Mouse (Mus musculus): Measurements from ENCODE around the gene 1700001K19Rik. TPM values are rescaled to one million over a fixed set of nuclear protein-coding genes. Genes with fewer than 3 reads are reported as not detected.
"Not testable (repeated sequence)": the region's sequence is repeated elsewhere in the genome, so short reads cannot be mapped to it uniquely, and the experiment has no call there.

1700001K19Rik gene
- polyA plus RNA-seq, 1 experiment, result not detected

DNA sequence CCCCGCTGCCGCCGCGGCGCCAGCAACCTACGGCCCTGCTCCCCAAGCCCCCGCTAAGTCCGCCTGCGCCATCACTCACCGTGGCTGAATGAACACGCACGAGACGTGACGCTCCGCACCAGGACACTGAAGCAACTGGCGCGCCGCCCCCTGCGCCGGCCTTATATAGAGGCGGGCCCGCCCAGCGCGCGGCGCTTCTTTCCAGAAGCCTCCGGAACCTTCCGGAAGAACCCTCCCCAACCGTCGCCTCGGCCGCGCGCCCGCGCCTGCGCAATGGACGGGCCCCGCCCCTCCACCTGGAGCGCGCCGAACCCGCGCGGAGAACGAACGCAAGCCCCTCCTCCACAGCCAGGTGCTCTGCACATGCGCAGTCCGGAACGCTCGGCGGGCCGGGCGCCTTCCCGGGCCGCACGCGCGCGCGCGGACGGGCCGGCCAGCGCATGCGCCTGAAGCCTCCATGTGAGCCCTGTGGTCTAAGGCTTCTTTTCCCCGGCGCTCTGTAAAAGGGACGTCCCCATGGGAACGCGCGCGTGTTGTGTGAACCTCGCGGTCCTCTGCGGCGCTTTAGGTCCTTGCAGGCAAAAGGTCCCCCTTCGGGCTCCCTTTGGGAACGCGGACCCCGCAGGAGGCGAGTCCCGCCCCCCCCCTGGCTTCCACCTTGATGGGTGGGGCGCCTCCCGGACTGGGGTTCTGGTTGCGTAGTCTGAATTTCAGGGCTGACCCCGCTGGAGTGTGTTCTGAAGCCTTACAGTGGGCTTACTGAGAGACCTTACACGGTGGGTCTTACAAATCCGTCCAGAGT, 14.0 kb upstream of the 1700001K19Rik start:
- H3K4me1 ChIP-seq, result peaks cover 63% of the 10 kb centered on the region

DNA sequence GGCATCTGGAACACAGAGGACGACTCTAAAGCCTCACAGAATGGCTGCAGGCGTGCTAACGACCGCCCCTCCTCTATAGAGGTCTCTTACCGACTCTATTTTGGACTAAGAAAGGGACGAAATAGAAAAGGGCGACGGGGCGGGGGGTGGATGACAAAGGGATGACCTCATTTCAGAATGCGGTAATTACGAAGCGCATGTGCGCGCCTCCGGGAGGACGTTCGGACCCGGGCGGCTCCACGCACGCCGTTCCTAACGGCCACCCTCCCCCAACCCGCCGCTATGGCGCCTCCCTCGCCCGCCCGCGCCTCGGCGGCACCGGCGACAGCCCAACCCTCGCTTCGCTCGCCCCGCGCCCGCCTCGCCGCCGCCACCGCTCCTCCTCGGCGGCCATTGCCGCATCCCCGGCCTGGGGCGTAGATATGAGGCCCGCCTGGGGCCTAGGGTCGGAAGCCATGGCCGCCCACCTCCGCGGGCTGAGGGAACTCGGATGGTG, 13.3 kb upstream of the 1700001K19Rik start:
- Histone ChIP-seq H3K9me3 (no peaks in the 10 kb centered on the region), H3K27me3 (replicated peaks) (no peaks in the 10 kb centered on the region), H3K36me3 (replicated peaks; ENCODE audit: low read length) (peaks cover 32% of the 10 kb centered on the region), H3K4me3 (replicated peaks) (peak overlapping the region; percentile 96), H3K4me1 (peaks cover 57% of the 10 kb centered on the region)
- TF ChIP-seq FLI1 (IDR thresholded peaks at IDR 0.05; ENCODE audit: low read length) (no peak), GATA1 (IDR thresholded peaks at IDR 0.05; ENCODE audit: borderline replicate concordance, low read length) (no peak)

More for the DNA sequence above, 14.0 kb upstream of the 1700001K19Rik start:
- Histone ChIP-seq H3K27me3 (replicated peaks) (no peaks in the 10 kb centered on the region), H3K4me3 (replicated peaks) (peak overlapping the region; percentile 96), H3K9me3 (no peaks in the 10 kb centered on the region), H3K36me3 (replicated peaks; ENCODE audit: low read length) (peaks cover 30% of the 10 kb centered on the region)
- no peak for TF ChIP-seq FLI1 (IDR thresholded peaks at IDR 0.05; ENCODE audit: low read length)
- TF ChIP-seq GATA1 (IDR thresholded peaks at IDR 0.05; ENCODE audit: borderline replicate concordance, low read length), result no peak

DNA sequence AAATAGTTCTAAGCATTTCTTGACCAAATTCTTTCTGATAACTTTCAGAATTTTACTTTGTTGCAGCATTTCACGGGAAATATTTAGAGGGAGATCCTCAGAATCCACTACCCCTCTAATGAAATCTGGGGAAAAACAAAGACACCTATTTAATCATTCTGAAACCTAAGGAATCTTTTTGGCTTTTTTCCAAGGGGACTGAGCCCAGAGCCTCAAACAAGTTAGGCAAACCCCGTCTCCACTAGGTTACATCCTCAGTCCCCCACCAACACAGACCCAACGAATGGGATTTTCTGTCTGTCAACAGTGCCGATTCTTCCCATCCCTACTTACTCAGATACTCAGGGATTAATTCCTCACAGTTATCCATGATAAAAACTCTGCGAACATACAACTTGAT, 11.0 kb upstream of the 1700001K19Rik start:
- H3K9me3 ChIP-seq; H3K4me3 ChIP-seq (replicated peaks); H3K27me3 ChIP-seq (replicated peaks): not testable (repeated sequence)
- peaks cover 55% of the 10 kb centered on the region for H3K36me3 ChIP-seq (replicated peaks; ENCODE audit: low read length)
- peaks cover 34% of the 10 kb centered on the region for H3K4me1 ChIP-seq

DNA sequence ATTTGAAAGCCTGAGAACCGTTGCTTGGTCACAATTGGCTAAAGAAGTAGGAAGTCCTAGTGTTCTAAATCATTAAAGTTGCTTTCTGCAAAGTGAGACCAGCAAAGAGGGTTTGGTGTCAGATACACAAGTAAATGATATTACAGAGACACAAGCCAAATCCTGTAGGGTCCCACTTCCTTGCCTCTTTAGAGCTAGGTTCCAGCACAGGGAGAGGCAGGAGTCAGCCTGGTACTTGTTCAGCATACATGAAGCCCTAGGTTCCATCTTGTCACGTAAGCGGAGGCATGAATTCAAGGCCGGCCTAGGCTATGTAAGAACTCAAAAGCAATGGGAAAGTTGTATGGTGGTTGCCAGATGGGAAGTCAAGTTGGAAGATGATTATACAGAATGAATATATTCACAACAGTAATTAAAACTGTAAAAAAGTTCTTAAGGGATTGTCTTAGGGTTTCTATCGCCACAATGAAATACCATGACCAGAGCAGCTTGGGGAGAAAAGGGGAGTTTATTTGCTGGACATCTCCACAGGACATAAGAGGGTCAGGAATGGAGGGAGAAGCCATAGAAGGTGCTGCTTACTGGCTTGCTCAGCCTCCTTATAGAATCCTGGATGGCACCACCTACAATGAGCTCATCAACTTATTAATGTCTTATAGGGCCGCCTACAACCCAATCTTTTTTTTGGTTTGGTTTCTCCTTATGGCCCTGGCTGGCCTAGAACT, 7.7 kb upstream of the 1700001K19Rik start:
- no peaks in the 10 kb centered on the region for H3K27me3 ChIP-seq (replicated peaks)
- peaks cover 29% of the 10 kb centered on the region for H3K4me1 ChIP-seq
- H3K4me3 ChIP-seq (replicated peaks), result no peak overlapping the region
- H3K9me3 ChIP-seq, result no peaks in the 10 kb centered on the region
- peaks cover 84% of the 10 kb centered on the region for H3K36me3 ChIP-seq (replicated peaks; ENCODE audit: low read length)
- TF ChIP-seq FLI1 (IDR thresholded peaks at IDR 0.05; ENCODE audit: low read length) (no peak), GATA1 (IDR thresholded peaks at IDR 0.05; ENCODE audit: borderline replicate concordance, low read length) (no peak)

DNA sequence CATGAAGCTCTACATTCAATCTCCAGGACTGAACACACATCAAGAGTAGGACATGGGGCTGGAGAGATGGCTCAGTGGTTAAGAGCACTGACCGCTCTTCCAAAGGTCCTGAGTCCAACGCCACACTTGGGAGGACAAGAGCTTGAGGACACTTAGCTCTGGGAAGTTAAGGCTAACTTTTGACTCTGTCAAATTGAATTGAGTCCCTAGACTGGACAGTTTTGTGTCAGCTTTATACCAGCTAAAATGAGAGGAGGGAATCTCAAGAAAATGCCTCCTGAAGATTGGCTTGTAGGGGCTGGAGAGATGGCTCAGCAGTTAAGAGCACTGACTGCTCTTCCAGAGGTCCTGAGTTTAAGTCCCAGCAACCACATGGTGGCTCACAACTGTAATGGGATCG, 6.5 kb upstream of the 1700001K19Rik start:
- H3K36me3 ChIP-seq (replicated peaks; ENCODE audit: low read length), result peaks cover 76% of the 10 kb centered on the region
- not testable (repeated sequence) for H3K9me3 ChIP-seq; H3K4me3 ChIP-seq (replicated peaks); H3K27me3 ChIP-seq (replicated peaks)
- peaks cover 20% of the 10 kb centered on the region for H3K4me1 ChIP-seq

DNA sequence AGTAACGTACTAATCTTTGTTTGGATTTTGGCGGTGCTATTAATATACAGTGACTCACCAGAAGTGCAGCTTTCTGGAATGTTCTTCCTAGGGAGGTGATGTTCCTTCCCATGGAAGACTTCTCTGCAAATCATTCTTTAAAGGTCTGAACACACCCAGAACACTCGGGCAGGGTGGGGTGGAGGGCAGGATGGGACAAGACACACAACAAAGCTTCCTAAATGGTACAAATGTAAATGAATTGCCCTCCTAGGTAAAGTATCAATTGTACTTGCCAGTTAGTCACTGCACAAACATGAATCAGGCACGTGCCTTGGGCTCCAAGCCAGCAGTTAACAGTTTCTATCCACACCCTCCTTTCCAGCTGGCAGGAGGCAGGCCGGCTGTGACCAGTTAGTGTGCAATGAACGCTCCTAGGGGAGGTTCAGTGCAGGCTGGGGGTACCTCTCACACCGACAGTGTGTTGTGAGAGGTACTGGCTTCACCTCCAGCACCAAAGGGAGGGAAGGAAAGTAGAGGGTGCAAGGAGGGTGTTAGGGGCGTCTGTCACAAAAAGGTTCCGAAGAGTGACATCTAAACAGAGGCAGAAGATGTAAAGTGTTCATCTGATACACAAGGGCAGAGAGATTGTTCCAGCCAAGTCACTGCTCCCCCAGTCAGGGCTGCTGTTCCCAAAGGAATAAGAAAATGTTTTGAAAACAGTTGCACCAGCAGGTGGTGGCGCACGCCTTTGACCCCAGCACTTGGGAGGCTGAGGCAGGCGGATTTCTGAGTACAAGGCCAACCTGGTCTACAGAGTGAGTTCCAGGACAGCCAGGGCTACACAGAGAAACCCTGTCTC, 5.7 kb upstream of the 1700001K19Rik start:
- peaks cover 69% of the 10 kb centered on the region for H3K36me3 ChIP-seq (replicated peaks; ENCODE audit: low read length)
- H3K27me3 ChIP-seq (replicated peaks), result no peaks in the 10 kb centered on the region
- H3K9me3 ChIP-seq, result no peaks in the 10 kb centered on the region
- H3K4me1 ChIP-seq, result peaks cover 20% of the 10 kb centered on the region
- H3K4me3 ChIP-seq (replicated peaks), result no peak overlapping the region
- TF ChIP-seq FLI1 (IDR thresholded peaks at IDR 0.05; ENCODE audit: low read length) (no peak), GATA1 (IDR thresholded peaks at IDR 0.05; ENCODE audit: borderline replicate concordance, low read length) (no peak)

DNA sequence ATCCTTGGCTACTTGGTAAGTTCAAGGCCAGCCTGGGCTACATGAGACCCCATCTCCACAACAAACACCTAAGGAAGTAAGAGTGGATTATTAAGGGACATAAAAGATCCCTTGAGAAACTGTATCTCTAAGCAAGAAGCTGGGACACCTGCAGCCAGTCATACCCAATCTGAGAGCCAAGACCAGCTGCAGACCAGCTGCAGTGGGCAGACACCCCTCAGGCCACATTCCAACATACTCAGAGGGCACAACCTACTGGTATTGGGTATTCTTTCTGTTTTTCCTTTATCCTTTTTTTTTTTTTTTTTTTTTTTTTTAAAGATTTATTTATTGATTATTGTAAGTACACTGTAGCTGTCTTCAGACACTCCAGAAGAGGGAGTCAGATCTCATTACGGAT, 1.2 kb upstream of the 1700001K19Rik start:
- TF ChIP-seq GATA1 (IDR thresholded peaks at IDR 0.05; ENCODE audit: borderline replicate concordance, low read length) (no peak), FLI1 (IDR thresholded peaks at IDR 0.05; ENCODE audit: low read length) (no peak)

DNA sequence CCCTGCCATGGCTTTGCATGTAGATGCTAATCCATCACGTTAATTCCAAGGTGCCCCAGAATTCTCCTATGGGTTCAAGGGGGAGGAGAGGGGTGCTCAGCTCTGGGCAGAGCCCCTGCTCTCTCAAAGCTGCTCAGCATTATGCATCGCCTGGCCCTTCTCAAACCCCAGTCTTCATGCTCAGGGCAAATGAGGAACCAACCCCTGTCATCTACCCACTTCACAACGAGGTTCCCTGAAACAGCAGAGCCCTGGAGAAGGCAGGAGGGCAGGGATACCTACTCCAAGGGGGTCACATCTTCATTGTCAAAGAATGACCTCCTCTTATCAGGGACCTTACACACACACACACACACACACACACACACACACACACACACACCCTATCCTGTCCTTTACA, 541 bp downstream of the 1700001K19Rik start:
- Histone ChIP-seq H3K36me3 (replicated peaks; ENCODE audit: low read length) (peaks cover 18% of the 10 kb centered on the region), H3K9me3 (no peaks in the 10 kb centered on the region), H3K4me3 (replicated peaks) (no peak overlapping the region), H3K4me1 (peaks cover 19% of the 10 kb centered on the region), H3K27me3 (replicated peaks) (no peaks in the 10 kb centered on the region)
- TF ChIP-seq FLI1 (IDR thresholded peaks at IDR 0.05; ENCODE audit: low read length) (no peak), GATA1 (IDR thresholded peaks at IDR 0.05; ENCODE audit: borderline replicate concordance, low read length) (no peak)

More for the DNA sequence above, 1.2 kb upstream of the 1700001K19Rik start:
- H3K27me3 ChIP-seq (replicated peaks), result no peaks in the 10 kb centered on the region
- peaks cover 30% of the 10 kb centered on the region for H3K36me3 ChIP-seq (replicated peaks; ENCODE audit: low read length)
- no peaks in the 10 kb centered on the region for H3K9me3 ChIP-seq
- peaks cover 28% of the 10 kb centered on the region for H3K4me1 ChIP-seq
- no peak overlapping the region for H3K4me3 ChIP-seq (replicated peaks)

DNA sequence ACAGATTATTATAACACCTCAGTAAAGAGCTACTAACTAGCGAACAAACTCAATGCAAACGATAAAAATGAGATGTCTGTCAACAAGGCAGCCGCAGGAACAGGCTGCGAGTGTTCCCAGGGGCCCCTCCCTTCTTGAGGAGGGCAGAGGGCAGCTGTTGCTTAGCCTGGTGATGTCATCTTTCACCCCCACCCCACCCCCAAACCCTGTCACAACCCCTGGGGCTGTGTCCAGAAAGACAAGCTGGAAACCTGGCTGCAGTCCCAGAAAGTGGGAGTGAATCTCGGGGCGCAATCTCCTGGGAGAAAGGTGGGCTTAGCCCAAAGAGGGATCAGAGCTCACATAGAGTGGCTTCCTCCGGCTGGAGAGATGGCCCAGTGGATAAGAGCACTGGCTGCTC, 1.2 kb downstream of the 1700001K19Rik start:
- TF ChIP-seq GATA1 (IDR thresholded peaks at IDR 0.05; ENCODE audit: borderline replicate concordance, low read length), result no peak
- TF ChIP-seq FLI1 (IDR thresholded peaks at IDR 0.05; ENCODE audit: low read length), result no peak
- Histone ChIP-seq H3K27me3 (replicated peaks) (no peaks in the 10 kb centered on the region), H3K4me1 (peaks cover 15% of the 10 kb centered on the region), H3K36me3 (replicated peaks; ENCODE audit: low read length) (peaks cover 11% of the 10 kb centered on the region), H3K9me3 (no peaks in the 10 kb centered on the region), H3K4me3 (replicated peaks) (no peak overlapping the region)

Measured in megakaryocyte, embryonic 14.5 days (primary cell).